Mouse (Mus musculus) layer of hippocampus, postnatal 25 days (tissue): Measurements from ENCODE around the gene Olfr66. TPM values are rescaled to one million over a fixed set of nuclear protein-coding genes. Genes with fewer than 3 reads are reported as not detected.

ENCODE experiments used
- total RNA-seq, 2 experiments: library from RNA; stranded (reverse); gene quantifications; 2 replicates each; pipeline ENCODE4 v1.2.3; 2021

Olfr66 gene
- total RNA-seq, 2 experiments from 2014 or later: not detected

Other genes starting within 250 kb of the Olfr66 start
- gene Olfr622, start 243.6 kb downstream of the Olfr66 start, total RNA-seq: not detected
- gene Olfr623, start 222.6 kb downstream of the Olfr66 start, total RNA-seq: not detected
- gene Olfr624, start 215.1 kb downstream of the Olfr66 start, total RNA-seq: under 1 TPM in 1 of 2 experiments, not detected in 1; 0.05 TPM
- gene Olfr625-ps1, start 203.5 kb downstream of the Olfr66 start, total RNA-seq: not detected
- not detected for gene Olfr243, start 171.6 kb downstream of the Olfr66 start, total RNA-seq
- not detected for gene Olfr628, start 155.9 kb downstream of the Olfr66 start, total RNA-seq
- gene Olfr629, start 141.3 kb downstream of the Olfr66 start, total RNA-seq: not detected
- gene Olfr630, start 128.9 kb downstream of the Olfr66 start, total RNA-seq: not detected
- not detected for gene Olfr69, start 114.7 kb downstream of the Olfr66 start, total RNA-seq
- not detected for gene Olfr68, start 106.6 kb downstream of the Olfr66 start, total RNA-seq
- not detected for gene Olfr67, start 94.4 kb downstream of the Olfr66 start, total RNA-seq
- gene Hbb-bt, start 72.3 kb downstream of the Olfr66 start, total RNA-seq: 10 to 100 TPM; 73.9 to 75.8 TPM
- gene Hbb-bs, start 58.2 kb downstream of the Olfr66 start, total RNA-seq: 100 to 1,000 TPM; 561 to 593 TPM
- not detected for gene Hbb-bh2, start 45.7 kb downstream of the Olfr66 start, total RNA-seq
- not detected for gene Hbb-bh1, start 43.1 kb downstream of the Olfr66 start, total RNA-seq
- not detected for gene Hbb-y, start 33.0 kb downstream of the Olfr66 start, total RNA-seq
- gene Olfr64, start 8.2 kb upstream of the Olfr66 start, total RNA-seq: not detected
- not detected for gene Olfr65, start 17.2 kb upstream of the Olfr66 start, total RNA-seq
- not detected for gene Olfr631, start 42.6 kb upstream of the Olfr66 start, total RNA-seq
- not detected for gene Olfr632, start 48.1 kb upstream of the Olfr66 start, total RNA-seq
- gene Olfr633, start 58.2 kb upstream of the Olfr66 start, total RNA-seq: not detected
- under 1 TPM; 0.05 to 0.07 TPM for gene Olfr635, start 84.9 kb upstream of the Olfr66 start, total RNA-seq
- gene Olfr638, start 112.5 kb upstream of the Olfr66 start, total RNA-seq: not detected
- under 1 TPM; 0.05 to 0.16 TPM for gene Olfr639, start 131.1 kb upstream of the Olfr66 start, total RNA-seq
- gene Olfr640, start 139.3 kb upstream of the Olfr66 start, total RNA-seq: not detected
- gene Olfr641, start 149.2 kb upstream of the Olfr66 start, total RNA-seq: not detected
- gene Olfr642, start 166.4 kb upstream of the Olfr66 start, total RNA-seq: not detected
- not detected for gene 4930516K23Rik, start 175.2 kb upstream of the Olfr66 start, total RNA-seq
- gene Olfr644, start 185.6 kb upstream of the Olfr66 start, total RNA-seq: not detected
- not detected for gene Olfr645, start 199.2 kb upstream of the Olfr66 start, total RNA-seq
- not detected for gene Olfr646, start 218.6 kb upstream of the Olfr66 start, total RNA-seq
- gene Ubqln5, start 243.6 kb upstream of the Olfr66 start, total RNA-seq: not detected